Mouse (Mus musculus): ENCODE results near the gene Ppib. TPM values are rescaled to one million over a fixed set of nuclear protein-coding genes. Genes with fewer than 3 reads are reported as not detected.

The Ppib gene
- polyA plus RNA-seq, 1 experiment from 2014 or later, result 678 TPM

GRCm38 (mm10) chr9:66084171-66084570 lies 24.1 kb downstream of the Ppib start:
- H3K27ac ChIP-seq (ENCODE audit: low read length), result no peak overlapping the region
- H3K27me3 ChIP-seq (ENCODE audit: control insufficient read depth, insufficient read depth, low read depth, low read length), result no peaks in the 10 kb centered on the region
- no peak for ATAC-seq (ENCODE audit: low read depth)
- H3K4me2 ChIP-seq (ENCODE audit: low read depth, low read length), result no peak overlapping the region
- H3K9me3 ChIP-seq (ENCODE audit: control insufficient read depth, low read length), result no peaks in the 10 kb centered on the region
- 78% methylated on average over 3 of the region's 3 CpGs for WGBS
- H3K36me3 ChIP-seq (ENCODE audit: control insufficient read depth, insufficient read depth, low read length), result peaks cover 11% of the 10 kb centered on the region
- H3K9ac ChIP-seq (ENCODE audit: low read length), result no peak overlapping the region
- H3K4me1 ChIP-seq (replicated peaks; ENCODE audit: control insufficient read depth, insufficient read depth, low read length), result 0 out of 2 replicates have a peak, but pooled peaks cover 3% of the 10 kb centered on the region
- no peak overlapping the region for H3K4me3 ChIP-seq (ENCODE audit: low read length)

- peaks cover 8% of the 10 kb centered on the region for H3K4me1 ChIP-seq (replicated peaks; ENCODE audit: control insufficient read depth, insufficient read depth, low read length)
- no peak overlapping the region for H3K4me2 ChIP-seq (ENCODE audit: low read depth, low read length)
- H3K27me3 ChIP-seq (ENCODE audit: control insufficient read depth, insufficient read depth, low read depth, low read length), result no peaks in the 10 kb centered on the region
- no peak overlapping the region for H3K27ac ChIP-seq (ENCODE audit: low read length)
- no peak overlapping the region for H3K4me3 ChIP-seq (ENCODE audit: low read length)
- H3K36me3 ChIP-seq (ENCODE audit: control insufficient read depth, insufficient read depth, low read length), result peaks cover 14% of the 10 kb centered on the region
- H3K9ac ChIP-seq (ENCODE audit: low read length), result no peak overlapping the region
- no peak for ATAC-seq (ENCODE audit: low read depth)
- no peaks in the 10 kb centered on the region for H3K9me3 ChIP-seq (ENCODE audit: control insufficient read depth, low read length)
- WGBS, result 91% methylated on average over 7 of the region's 7 CpGs
These were observed 27.0 kb downstream of the Ppib start for GRCm38 (mm10) chr9:66087062-66087461.

- no peak overlapping the region for H3K4me2 ChIP-seq (ENCODE audit: low read depth, low read length)
- no peaks in the 10 kb centered on the region for H3K9me3 ChIP-seq (ENCODE audit: control insufficient read depth, low read length)
- no peak overlapping the region for H3K4me3 ChIP-seq (ENCODE audit: low read length)
- no peaks in the 10 kb centered on the region for H3K27me3 ChIP-seq (ENCODE audit: control insufficient read depth, insufficient read depth, low read depth, low read length)
- no peak overlapping the region for H3K9ac ChIP-seq (ENCODE audit: low read length)
- 34% methylated on average over 4 of the region's 4 CpGs for WGBS
- H3K36me3 ChIP-seq (ENCODE audit: control insufficient read depth, insufficient read depth, low read length), result peaks cover 19% of the 10 kb centered on the region
- H3K27ac ChIP-seq (ENCODE audit: low read length), result no peak overlapping the region
- peaks cover 20% of the 10 kb centered on the region for H3K4me1 ChIP-seq (replicated peaks; ENCODE audit: control insufficient read depth, insufficient read depth, low read length)
- peak; percentile 15; the same call in 1 of the 2 replicates for ATAC-seq (ENCODE audit: low read depth)
These were observed 28.4 kb downstream of the Ppib start for GRCm38 (mm10) chr9:66088411-66088810.

- WGBS, result 67% methylated on average over 13 of the region's 13 CpGs
- no peaks in the 10 kb centered on the region for H3K9me3 ChIP-seq (ENCODE audit: control insufficient read depth, low read length)
- H3K9ac ChIP-seq (ENCODE audit: low read length), result no peak overlapping the region
- H3K4me2 ChIP-seq (ENCODE audit: low read depth, low read length), result no peak overlapping the region
- H3K36me3 ChIP-seq (ENCODE audit: control insufficient read depth, insufficient read depth, low read length), result peaks cover 38% of the 10 kb centered on the region
- peak overlapping the region; percentile 65 for H3K27ac ChIP-seq (ENCODE audit: low read length)
- H3K4me3 ChIP-seq (ENCODE audit: low read length), result no peak overlapping the region
- peaks cover 20% of the 10 kb centered on the region for H3K4me1 ChIP-seq (replicated peaks; ENCODE audit: control insufficient read depth, insufficient read depth, low read length)
- no peak for ATAC-seq (ENCODE audit: low read depth)
- H3K27me3 ChIP-seq (ENCODE audit: control insufficient read depth, insufficient read depth, low read depth, low read length), result no peaks in the 10 kb centered on the region
These were observed 30.7 kb downstream of the Ppib start for GRCm38 (mm10) chr9:66090593-66091244.

GRCm38 (mm10) chr9:66091327-66092231 lies 31.6 kb downstream of the Ppib start:
- H3K27me3 ChIP-seq (ENCODE audit: control insufficient read depth, insufficient read depth, low read depth, low read length), result no peaks in the 10 kb centered on the region
- no peaks in the 10 kb centered on the region for H3K9me3 ChIP-seq (ENCODE audit: control insufficient read depth, low read length)
- H3K36me3 ChIP-seq (ENCODE audit: control insufficient read depth, insufficient read depth, low read length), result peaks cover 43% of the 10 kb centered on the region
- no peak overlapping the region for H3K4me3 ChIP-seq (ENCODE audit: low read length)
- 32% methylated on average over 6 of the region's 6 CpGs for WGBS
- peak; percentile 78 for ATAC-seq (ENCODE audit: low read depth)
- peak overlapping the region; percentile 65 for H3K27ac ChIP-seq (ENCODE audit: low read length)
- H3K4me1 ChIP-seq (replicated peaks; ENCODE audit: control insufficient read depth, insufficient read depth, low read length), result peaks cover 20% of the 10 kb centered on the region
- no peak overlapping the region; the same call in 1 of the 2 replicates for H3K9ac ChIP-seq (ENCODE audit: low read length)
- no peak overlapping the region for H3K4me2 ChIP-seq (ENCODE audit: low read depth, low read length)

- 38% methylated on average over 2 of the region's 2 CpGs for WGBS
- H3K4me3 ChIP-seq (ENCODE audit: low read length), result no peak overlapping the region
- no peaks in the 10 kb centered on the region for H3K27me3 ChIP-seq (ENCODE audit: control insufficient read depth, insufficient read depth, low read depth, low read length)
- H3K36me3 ChIP-seq (ENCODE audit: control insufficient read depth, insufficient read depth, low read length), result peaks cover 40% of the 10 kb centered on the region
- no peak overlapping the region; the same call in 1 of the 2 replicates for H3K4me2 ChIP-seq (ENCODE audit: low read depth, low read length)
- no peaks in the 10 kb centered on the region for H3K9me3 ChIP-seq (ENCODE audit: control insufficient read depth, low read length)
- H3K4me1 ChIP-seq (replicated peaks; ENCODE audit: control insufficient read depth, insufficient read depth, low read length), result peaks cover 20% of the 10 kb centered on the region
- ATAC-seq (ENCODE audit: low read depth), result peak; percentile 15; the same call in 1 of the 2 replicates
- H3K9ac ChIP-seq (ENCODE audit: low read length), result no peak overlapping the region; the same call in 1 of the 2 replicates
- H3K27ac ChIP-seq (ENCODE audit: low read length), result peak overlapping the region; percentile 65
These were observed 32.6 kb downstream of the Ppib start for GRCm38 (mm10) chr9:66092664-66093063.

- 80% methylated on average over 8 of the region's 8 CpGs for WGBS
- H3K9me3 ChIP-seq (ENCODE audit: control insufficient read depth, low read length), result no peaks in the 10 kb centered on the region
- no peak overlapping the region for H3K27ac ChIP-seq (ENCODE audit: low read length)
- H3K4me1 ChIP-seq (replicated peaks; ENCODE audit: control insufficient read depth, insufficient read depth, low read length), result no peaks in the 10 kb centered on the region
- no peak for ATAC-seq (ENCODE audit: low read depth)
- no peak overlapping the region for H3K4me2 ChIP-seq (ENCODE audit: low read depth, low read length)
- H3K9ac ChIP-seq (ENCODE audit: low read length), result no peak overlapping the region
- H3K4me3 ChIP-seq (ENCODE audit: low read length), result no peak overlapping the region
- no peaks in the 10 kb centered on the region for H3K27me3 ChIP-seq (ENCODE audit: control insufficient read depth, insufficient read depth, low read depth, low read length)
- peaks cover 26% of the 10 kb centered on the region for H3K36me3 ChIP-seq (ENCODE audit: control insufficient read depth, insufficient read depth, low read length)
These were observed 41.6 kb downstream of the Ppib start for GRCm38 (mm10) chr9:66101577-66101976.

GRCm38 (mm10) chr9:66102668-66103067 lies 42.6 kb downstream of the Ppib start:
- Histone ChIP-seq H3K4me3 (ENCODE audit: low read length) (no peak overlapping the region), H3K4me1 (replicated peaks; ENCODE audit: control insufficient read depth, insufficient read depth, low read length) (no peaks in the 10 kb centered on the region), H3K27ac (ENCODE audit: low read length) (no peak overlapping the region), H3K36me3 (ENCODE audit: control insufficient read depth, insufficient read depth, low read length) (peaks cover 27% of the 10 kb centered on the region), H3K9ac (ENCODE audit: low read length) (no peak overlapping the region), H3K27me3 (ENCODE audit: control insufficient read depth, insufficient read depth, low read depth, low read length) (no peaks in the 10 kb centered on the region), H3K4me2 (ENCODE audit: low read depth, low read length) (no peak overlapping the region), H3K9me3 (ENCODE audit: control insufficient read depth, low read length) (no peaks in the 10 kb centered on the region)
- WGBS, result 90% methylated on average over 6 of the region's 6 CpGs
- ATAC-seq (ENCODE audit: low read depth), result no peak

GRCm38 (mm10) chr9:66104601-66105000 lies 44.6 kb downstream of the Ppib start:
- no peak for ATAC-seq (ENCODE audit: low read depth)

More at GRCm38 (mm10) chr9:66104601-66105000, 44.6 kb downstream of the Ppib start:
- Histone ChIP-seq H3K27me3 (ENCODE audit: control insufficient read depth, insufficient read depth, low read depth, low read length) (no peaks in the 10 kb centered on the region), H3K9me3 (ENCODE audit: control insufficient read depth, low read length) (no peaks in the 10 kb centered on the region), H3K4me1 (replicated peaks; ENCODE audit: control insufficient read depth, insufficient read depth, low read length) (no peaks in the 10 kb centered on the region), H3K4me2 (ENCODE audit: low read depth, low read length) (no peak overlapping the region), H3K36me3 (ENCODE audit: control insufficient read depth, insufficient read depth, low read length) (peaks cover 34% of the 10 kb centered on the region), H3K27ac (ENCODE audit: low read length) (no peak overlapping the region), H3K4me3 (ENCODE audit: low read length) (no peak overlapping the region), H3K9ac (ENCODE audit: low read length) (no peak overlapping the region)
- 94% methylated on average over 4 of the region's 4 CpGs for WGBS

Measured in lung, embryonic 16.5 days (tissue).